Mouse (Mus musculus): ENCODE results near the gene Nagpa. TPM values are rescaled to one million over a fixed set of nuclear protein-coding genes. Genes with fewer than 3 reads are reported as not detected.
A peak's percentile ranks its signal among the peaks of the same experiment; 100 is the strongest.
"Not testable (repeated sequence)": the region's sequence is repeated elsewhere in the genome, so short reads cannot be mapped to it uniquely, and the experiment has no call there.

Nagpa gene
- polyA plus RNA-seq (2015; fragmentation: Nextera tagmentation; extraction: Ambion mirVana): 8.6 and 10.1 TPM in 2 replicates

DNA sequence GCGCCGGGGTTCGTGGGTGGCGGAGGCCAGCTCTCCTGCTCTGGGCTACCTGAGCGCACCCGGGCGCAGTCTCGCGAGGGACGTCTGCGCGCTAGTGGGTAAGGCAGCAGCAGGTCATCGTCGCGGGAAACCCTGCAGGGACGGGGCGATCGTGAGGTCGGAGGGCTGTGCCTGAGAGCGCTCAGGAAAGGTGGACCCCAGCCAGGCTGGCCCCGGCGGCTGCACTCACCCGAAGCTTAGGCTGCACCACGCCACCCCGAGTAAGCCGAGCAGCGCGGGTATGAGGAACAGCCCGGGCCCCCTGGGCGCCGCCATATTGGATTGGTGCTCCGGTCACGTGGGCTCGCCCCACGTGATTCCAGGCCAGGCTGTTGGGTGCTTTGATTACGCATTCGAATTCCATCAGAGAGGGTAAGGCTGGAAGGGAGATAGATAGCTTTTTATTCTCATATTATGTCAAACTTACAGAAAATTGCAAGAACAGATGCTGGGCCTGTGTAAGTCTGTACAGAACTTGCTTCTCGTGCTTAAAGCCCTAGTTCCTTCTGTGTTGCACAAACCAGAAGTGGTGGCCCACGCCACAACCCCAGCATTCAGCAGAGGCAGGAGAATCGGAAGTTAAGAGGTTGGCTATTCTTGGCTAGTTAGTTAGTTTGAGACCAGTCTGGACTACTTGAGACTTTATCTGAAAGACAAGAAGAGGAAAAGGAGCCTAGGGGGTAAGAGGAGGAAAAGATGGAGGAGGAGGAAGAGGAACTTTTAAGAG lies at the start of gene Nagpa:
Nagpa (minus strand) TSS at position 345 of the 766 bp plus-strand sequence.
- peaks cover 11% of the 10 kb centered on the region for H3K4me1 ChIP-seq (replicated peaks)
- H3K4me3 ChIP-seq (replicated peaks): peak within 1 kb of the TSS; percentile 86
- peaks cover 2% of the 10 kb centered on the region for H3K36me3 ChIP-seq
- peaks cover 20% of the 10 kb centered on the region for H3K27me3 ChIP-seq
- H3K9me3 ChIP-seq: no peaks in the 10 kb centered on the region
- H3K4me2 ChIP-seq (replicated peaks): peak within 1 kb of the TSS; percentile 96
- H3K9ac ChIP-seq (replicated peaks): peak within 1 kb of the TSS; percentile 69
- no peak within 1 kb of the TSS for H3K27ac ChIP-seq
- WGBS: 5% methylated on average over 35 of the region's 40 CpGs
- peak; percentile 93 for ATAC-seq

GRCm38 (mm10) chr16:5252260-5252659 lies 48.4 kb upstream of the Nagpa start:
- no peak overlapping the region for H3K4me2 ChIP-seq (replicated peaks)
- peaks cover 11% of the 10 kb centered on the region for H3K4me1 ChIP-seq (replicated peaks)
- H3K4me3 ChIP-seq (replicated peaks): no peak overlapping the region
- H3K27ac ChIP-seq: no peak overlapping the region
- H3K27me3 ChIP-seq: no peaks in the 10 kb centered on the region
- WGBS: 94% methylated on average over 2 of the region's 2 CpGs
- H3K9ac ChIP-seq (replicated peaks): no peak overlapping the region
- ATAC-seq: no peak
- H3K36me3 ChIP-seq: peaks cover 22% of the 10 kb centered on the region
- H3K9me3 ChIP-seq: no peaks in the 10 kb centered on the region

- Histone ChIP-seq H3K9ac (replicated peaks) (no peak overlapping the region), H3K27ac (no peak overlapping the region), H3K4me3 (replicated peaks) (no peak overlapping the region), H3K4me2 (replicated peaks) (no peak overlapping the region), H3K9me3 (no peaks in the 10 kb centered on the region), H3K27me3 (no peaks in the 10 kb centered on the region), H3K4me1 (replicated peaks) (peaks cover 11% of the 10 kb centered on the region), H3K36me3 (peaks cover 32% of the 10 kb centered on the region)
- ATAC-seq: no peak
- 85% methylated on average over 3 of the region's 3 CpGs for WGBS
Measured at GRCm38 (mm10) chr16:5250891-5251290, 47.1 kb upstream of the Nagpa start.

DNA sequence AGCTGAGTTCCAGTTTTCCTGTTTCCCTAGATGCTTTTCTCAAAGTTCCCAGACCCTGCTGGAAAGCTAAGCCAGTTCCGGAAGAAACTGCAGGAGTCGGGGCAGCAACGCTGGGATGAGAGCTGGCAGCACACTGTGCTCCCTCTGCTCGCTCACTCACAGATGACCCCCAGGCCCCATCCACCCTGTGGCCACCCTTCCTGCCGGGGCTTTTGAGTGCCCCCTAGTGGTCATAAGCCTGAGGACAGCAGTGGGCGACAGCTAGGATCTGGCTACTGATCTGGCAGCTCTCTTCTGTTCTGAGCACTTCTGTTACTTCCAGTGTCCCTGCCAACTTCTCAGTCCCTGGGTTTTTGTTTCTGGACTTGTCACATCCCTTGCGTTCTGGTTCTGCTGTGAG lies 40.6 kb upstream of the Nagpa start:
- no peak overlapping the region for H3K4me3 ChIP-seq (replicated peaks)
- H3K4me1 ChIP-seq (replicated peaks): no peaks in the 10 kb centered on the region
- H3K27ac ChIP-seq: no peak overlapping the region
- H3K27me3 ChIP-seq: no peaks in the 10 kb centered on the region
- ATAC-seq: peak; percentile 58
- no peak overlapping the region for H3K9ac ChIP-seq (replicated peaks)
- WGBS: 41% methylated on average over 7 of the region's 7 CpGs
- no peaks in the 10 kb centered on the region for H3K9me3 ChIP-seq
- no peak overlapping the region for H3K4me2 ChIP-seq (replicated peaks)
- peaks cover 88% of the 10 kb centered on the region for H3K36me3 ChIP-seq

GRCm38 (mm10) chr16:5242882-5243281 lies 39.1 kb upstream of the Nagpa start:
- 88% methylated on average over 6 of the region's 6 CpGs for WGBS
- H3K4me3 ChIP-seq (replicated peaks): no peak overlapping the region
- H3K4me1 ChIP-seq (replicated peaks): no peaks in the 10 kb centered on the region
- H3K9ac ChIP-seq (replicated peaks): no peak overlapping the region
- no peak overlapping the region for H3K4me2 ChIP-seq (replicated peaks)
- no peaks in the 10 kb centered on the region for H3K9me3 ChIP-seq
- no peak for ATAC-seq
- no peak overlapping the region for H3K27ac ChIP-seq
- H3K27me3 ChIP-seq: no peaks in the 10 kb centered on the region
- H3K36me3 ChIP-seq: peaks cover 82% of the 10 kb centered on the region

GRCm38 (mm10) chr16:5242355-5242754 lies 38.5 kb upstream of the Nagpa start:
- H3K4me1 ChIP-seq (replicated peaks): no peaks in the 10 kb centered on the region
- 91% methylated on average over 4 of the region's 4 CpGs for WGBS
- ATAC-seq: no peak
- H3K4me2 ChIP-seq (replicated peaks): no peak overlapping the region
- H3K36me3 ChIP-seq: peaks cover 77% of the 10 kb centered on the region
- no peak overlapping the region for H3K27ac ChIP-seq
- H3K9me3 ChIP-seq: no peaks in the 10 kb centered on the region
- H3K9ac ChIP-seq (replicated peaks): no peak overlapping the region
- no peak overlapping the region for H3K4me3 ChIP-seq (replicated peaks)
- H3K27me3 ChIP-seq: no peaks in the 10 kb centered on the region

DNA sequence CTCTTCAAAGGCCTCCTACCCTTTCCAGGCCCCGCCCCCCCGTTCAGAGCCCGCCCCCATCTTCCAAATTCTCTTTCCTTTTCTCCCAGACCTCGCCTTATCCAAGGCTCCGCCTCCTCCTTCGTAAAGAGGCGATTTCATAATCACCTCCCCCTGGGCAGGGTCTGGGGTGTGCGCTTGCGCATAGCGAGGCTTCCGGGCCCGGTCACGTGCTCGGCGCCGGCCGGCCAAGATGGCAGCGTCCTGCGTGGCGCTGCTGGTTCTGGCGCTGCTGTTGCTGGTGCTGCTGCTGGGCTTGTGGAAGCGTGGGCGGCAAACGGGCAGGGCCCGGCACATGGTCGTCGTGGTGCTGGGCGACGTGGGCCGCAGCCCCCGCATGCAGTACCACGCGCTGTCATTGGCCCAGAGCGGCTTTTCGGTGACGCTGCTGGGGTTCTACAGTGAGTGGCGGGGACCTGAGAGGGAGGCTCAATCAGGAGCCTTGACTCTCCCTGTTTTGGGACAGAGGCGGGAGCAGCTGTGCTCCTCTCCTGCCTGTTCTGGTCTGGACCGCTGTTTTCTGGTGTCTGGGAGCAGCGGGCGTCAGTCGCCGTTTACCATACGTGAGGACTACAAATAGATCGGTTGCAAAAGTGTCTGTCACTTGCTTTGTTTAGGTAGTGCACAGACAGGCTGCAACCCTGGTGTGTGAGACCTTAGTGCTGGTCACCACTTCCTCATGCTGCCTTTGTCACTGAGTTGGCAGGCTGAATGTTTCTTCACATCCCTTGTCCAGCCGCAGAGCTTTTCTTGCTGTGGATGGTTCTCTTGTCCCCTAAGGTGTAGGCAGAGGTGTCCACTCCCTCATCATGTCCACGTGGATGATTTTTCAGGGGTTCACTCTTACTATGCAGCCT lies 29.9 kb upstream of the Nagpa start, which contains the start of gene Alg1:
Alg1 (plus strand) TSS at position 204 of the 896 bp plus-strand sequence.
- Histone ChIP-seq H3K27ac (peak within 1 kb of the TSS; percentile 59; the same call in 1 of the 2 replicates), H3K9ac (replicated peaks) (peak within 1 kb of the TSS; percentile 87), H3K4me2 (replicated peaks) (peak within 1 kb of the TSS; percentile 90), H3K9me3 (no peaks in the 10 kb centered on the region), H3K36me3 (peaks cover 4% of the 10 kb centered on the region), H3K4me1 (replicated peaks) (peaks cover 11% of the 10 kb centered on the region), H3K4me3 (replicated peaks) (peak within 1 kb of the TSS; percentile 88), H3K27me3 (no peaks in the 10 kb centered on the region)
- 4% methylated on average over 47 of the region's 47 CpGs for WGBS
- peak; percentile 93 for ATAC-seq

GRCm38 (mm10) chr16:5232982-5233381 lies 29.2 kb upstream of the Nagpa start:
- ATAC-seq: no peak; the same call in 1 of the 2 replicates
- 72% methylated on average over 4 of the region's 4 CpGs for WGBS
- no peaks in the 10 kb centered on the region for H3K27me3 ChIP-seq

GRCm38 (mm10) chr16:5228103-5228502 lies 24.3 kb upstream of the Nagpa start:
- 83% methylated on average over 3 of the region's 3 CpGs for WGBS
- not testable (repeated sequence) for ATAC-seq; H3K27ac ChIP-seq; H3K9me3 ChIP-seq; H3K9ac ChIP-seq (replicated peaks); H3K27me3 ChIP-seq; H3K4me2 ChIP-seq (replicated peaks); H3K36me3 ChIP-seq; H3K4me3 ChIP-seq (replicated peaks); H3K4me1 ChIP-seq (replicated peaks)

More at GRCm38 (mm10) chr16:5232982-5233381, 29.2 kb upstream of the Nagpa start:
- peak overlapping the region; percentile 90 for H3K4me2 ChIP-seq (replicated peaks)
- peaks cover 11% of the 10 kb centered on the region for H3K4me1 ChIP-seq (replicated peaks)
- H3K9ac ChIP-seq (replicated peaks): no peak overlapping the region
- no peak overlapping the region for H3K27ac ChIP-seq
- peak overlapping the region; percentile 88 for H3K4me3 ChIP-seq (replicated peaks)
- H3K9me3 ChIP-seq: no peaks in the 10 kb centered on the region
- H3K36me3 ChIP-seq: no peaks in the 10 kb centered on the region; the same call in none of the 2 replicates

- H3K4me2 ChIP-seq (replicated peaks); H3K9ac ChIP-seq (replicated peaks); H3K36me3 ChIP-seq; ATAC-seq; H3K4me3 ChIP-seq (replicated peaks); H3K27me3 ChIP-seq; H3K9me3 ChIP-seq; H3K27ac ChIP-seq; H3K4me1 ChIP-seq (replicated peaks): not testable (repeated sequence)
- 86% methylated on average over 19 of the region's 19 CpGs for WGBS
Measured at GRCm38 (mm10) chr16:5227501-5227900, 23.7 kb upstream of the Nagpa start.

GRCm38 (mm10) chr16:5226534-5226933 lies 22.7 kb upstream of the Nagpa start:
- not testable (repeated sequence) for H3K27me3 ChIP-seq; H3K36me3 ChIP-seq; H3K9ac ChIP-seq (replicated peaks); H3K27ac ChIP-seq; H3K9me3 ChIP-seq; H3K4me1 ChIP-seq (replicated peaks); ATAC-seq; H3K4me2 ChIP-seq (replicated peaks); H3K4me3 ChIP-seq (replicated peaks)
- WGBS: 16% methylated on average over 1 of the region's 1 CpGs

DNA sequence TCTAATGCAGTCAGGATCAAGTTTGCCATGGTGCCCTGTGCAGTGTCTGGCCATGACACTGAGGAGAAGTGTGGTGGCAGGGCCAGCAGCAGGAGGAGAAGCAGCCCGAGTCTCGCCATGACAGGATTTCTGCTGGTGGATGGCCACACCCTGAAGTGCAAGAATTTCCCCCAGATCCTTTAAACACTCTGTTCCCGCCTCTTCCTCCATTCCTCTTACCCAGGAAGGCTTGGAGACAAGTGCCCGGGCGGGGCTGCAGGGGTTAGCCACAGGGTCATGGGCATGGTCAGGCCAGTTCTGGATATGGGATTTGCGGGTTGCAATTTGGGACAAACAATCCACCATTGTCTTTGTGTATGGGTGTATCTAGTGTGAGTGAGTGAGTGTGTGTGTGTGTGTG lies 18.3 kb upstream of the Nagpa start, which contains the start of gene AU021092:
AU021092 (minus strand) TSS at position 160 of the 400 bp plus-strand sequence.
- 79% methylated on average over 6 of the region's 6 CpGs for WGBS

More for the DNA sequence above, 18.3 kb upstream of the Nagpa start, which contains the start of gene AU021092:
- no peaks in the 10 kb centered on the region for H3K36me3 ChIP-seq
- no peak within 1 kb of the TSS for H3K4me3 ChIP-seq (replicated peaks)
- H3K4me2 ChIP-seq (replicated peaks): no peak within 1 kb of the TSS
- H3K27ac ChIP-seq: no peak within 1 kb of the TSS
- no peak within 1 kb of the TSS for H3K9ac ChIP-seq (replicated peaks)
- no peaks in the 10 kb centered on the region for H3K4me1 ChIP-seq (replicated peaks)
- ATAC-seq: no peak
- 0 out of 2 replicates have a peak, but pooled peaks cover 8% of the 10 kb centered on the region for H3K27me3 ChIP-seq
- no peaks in the 10 kb centered on the region for H3K9me3 ChIP-seq

Data from midbrain, embryonic 13.5 days (tissue).